Mouse (Mus musculus): Measurements from ENCODE around the gene Ddit4l.

- TF ChIP-seq CTCF (IDR thresholded peaks at IDR 0.05; ENCODE audit: low read depth, low read length) (no peak), POLR2A (IDR thresholded peaks at IDR 0.05; ENCODE audit: extremely low read depth, insufficient read depth, low read length) (no peak)
Measured at GRCm38 (mm10) chr3:137636571-137636970, 15.2 kb downstream of the Ddit4l start.
